Mouse (Mus musculus) embryonic fibroblast, embryonic 13.5 days (primary cell): ENCODE results near the gene B230217C12Rik. TPM values are rescaled to one million over a fixed set of nuclear protein-coding genes. Genes with fewer than 3 reads are reported as not detected.

ENCODE experiments used
- H3K27ac ChIP-seq: 2 replicates; pipeline ENCODE4 v1.5.1; 2012; ENCODE audit warnings: low read length, control low read depth, inconsistent platforms; ENCODE audit not compliant: insufficient read depth
- H3K4me1 ChIP-seq: 2 replicates; pipeline ENCODE4 v1.6.1; 2011; ENCODE audit warnings: low read length; ENCODE audit not compliant: control insufficient read depth, insufficient read depth
- H3K4me3 ChIP-seq: 2 replicates; pipeline ENCODE4 v1.5.1; 2011; ENCODE audit warnings: mild to moderate bottlenecking, control low read depth, low read length; ENCODE audit not compliant: insufficient read depth
- CTCF ChIP-seq: IDR thresholded peaks from 2 replicates; pipeline ENCODE4 v1.5.1; 2011; ENCODE audit warnings: mild to moderate bottlenecking, control low read depth, low read length, moderate library complexity, borderline replicate concordance; ENCODE audit not compliant: insufficient read depth
- POLR2A ChIP-seq: IDR thresholded peaks from 2 replicates; pipeline ENCODE4 v1.6.1; 2011; ENCODE audit warnings: low read depth, mild to moderate bottlenecking, control low read depth, low read length, moderate library complexity
- polyA plus RNA-seq: library from polyadenylated mRNA; stranded (reverse); fragments of >200 nt; gene quantifications from 2 replicates; pipeline ENCODE4 v1.2.4, GENCODE M21; 2011; ENCODE audit warnings: low read depth; ENCODE audit not compliant: missing spikeins, insufficient read length

The B230217C12Rik gene
- polyA plus RNA-seq, 1 experiment, result 7.2 TPM

GRCm38 (mm10) chr11:97800691-97801408 lies 39.7 kb upstream of the B230217C12Rik start:
- Histone ChIP-seq H3K4me3 (peak overlapping the region; percentile 90), H3K27ac (peak overlapping the region; percentile 81), H3K4me1 (peaks cover 18% of the 10 kb centered on the region)
- no peak for TF ChIP-seq CTCF
- TF ChIP-seq POLR2A, result peak; percentile 56

DNA sequence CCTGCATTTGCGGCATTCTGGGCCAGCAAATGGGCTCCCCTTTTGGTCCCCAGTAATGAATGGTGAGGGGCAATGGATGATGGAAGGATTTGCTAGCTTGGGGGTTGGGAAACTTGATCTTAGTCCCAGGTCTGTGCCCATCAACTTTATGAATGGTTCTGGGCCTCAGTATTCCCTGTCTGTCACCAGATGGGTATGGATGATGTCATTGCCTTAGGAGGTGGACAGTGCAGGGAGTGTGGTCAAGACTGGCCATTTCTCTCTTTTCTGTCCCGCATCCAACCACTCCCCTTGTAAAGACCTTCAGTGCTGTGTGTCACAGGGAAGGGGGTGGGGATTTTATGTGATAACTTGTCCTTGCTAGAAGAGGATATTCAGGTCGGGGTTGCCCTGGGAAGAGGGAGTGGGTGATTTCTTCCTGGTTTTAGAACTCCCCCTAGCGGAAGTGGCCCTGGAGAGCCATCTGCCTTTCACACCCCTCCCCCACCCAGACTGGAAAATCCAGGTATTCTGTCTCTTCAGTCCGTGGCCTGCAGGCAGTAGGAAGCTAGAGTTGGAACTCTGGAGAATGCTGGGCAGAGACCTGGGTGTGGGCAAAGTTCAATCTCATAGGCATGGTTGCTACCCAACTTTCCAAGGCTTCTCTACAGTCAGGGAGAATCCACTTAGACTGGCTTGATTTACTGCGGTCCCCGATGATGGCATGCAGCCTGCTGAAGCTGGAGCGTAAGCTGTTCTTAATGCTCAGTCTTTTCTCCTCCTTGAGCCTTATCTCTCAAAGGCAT lies 39.0 kb upstream of the B230217C12Rik start:
- Histone ChIP-seq H3K27ac (peak overlapping the region; percentile 81), H3K4me3 (peak overlapping the region; percentile 90), H3K4me1 (peaks cover 23% of the 10 kb centered on the region)
- TF ChIP-seq CTCF (no peak), POLR2A (no peak)

- Histone ChIP-seq H3K4me1 (peaks cover 27% of the 10 kb centered on the region), H3K4me3 (peak overlapping the region; percentile 90), H3K27ac (peak overlapping the region; percentile 81)
- TF ChIP-seq CTCF, result no peak
- TF ChIP-seq POLR2A, result no peak
These were observed 38.4 kb upstream of the B230217C12Rik start for GRCm38 (mm10) chr11:97802194-97802470.

GRCm38 (mm10) chr11:97802495-97802894 lies 38.1 kb upstream of the B230217C12Rik start:
- Histone ChIP-seq H3K4me1 (peaks cover 30% of the 10 kb centered on the region), H3K4me3 (peak overlapping the region; percentile 90), H3K27ac (peak overlapping the region; percentile 81; the same call in 1 of the 2 replicates)
- TF ChIP-seq POLR2A, result no peak
- TF ChIP-seq CTCF, result no peak

DNA sequence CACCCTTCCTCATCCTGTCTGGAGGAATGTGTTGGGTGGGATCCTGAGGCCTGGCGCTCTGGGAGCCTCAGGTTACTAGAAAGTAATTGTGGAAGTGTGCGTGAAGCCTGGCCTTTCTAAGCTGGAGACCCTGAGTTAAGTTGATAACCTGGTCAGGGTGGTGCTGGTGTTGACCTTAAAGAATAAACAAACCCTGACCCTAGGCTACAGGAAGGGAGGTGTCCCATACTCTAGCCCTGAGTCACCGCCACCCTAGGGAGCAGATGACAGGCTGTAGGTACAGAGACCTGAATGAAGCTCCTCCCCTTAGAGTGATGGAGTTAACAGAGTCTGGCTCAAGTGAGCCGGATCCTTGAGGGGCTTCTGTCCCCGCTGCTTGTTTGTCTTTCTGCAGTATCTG lies 36.7 kb upstream of the B230217C12Rik start:
- peak overlapping the region; percentile 36; the same call in 1 of the 2 replicates for H3K27ac ChIP-seq
- H3K4me3 ChIP-seq, result no peak overlapping the region
- TF ChIP-seq CTCF (no peak), POLR2A (no peak)
- peaks cover 36% of the 10 kb centered on the region for H3K4me1 ChIP-seq

GRCm38 (mm10) chr11:97804841-97805661 lies 35.5 kb upstream of the B230217C12Rik start:
- Histone ChIP-seq H3K4me1 (peaks cover 47% of the 10 kb centered on the region), H3K4me3 (peak overlapping the region; percentile 1), H3K27ac (peak overlapping the region; percentile 96)
- TF ChIP-seq CTCF (no peak), POLR2A (no peak)

DNA sequence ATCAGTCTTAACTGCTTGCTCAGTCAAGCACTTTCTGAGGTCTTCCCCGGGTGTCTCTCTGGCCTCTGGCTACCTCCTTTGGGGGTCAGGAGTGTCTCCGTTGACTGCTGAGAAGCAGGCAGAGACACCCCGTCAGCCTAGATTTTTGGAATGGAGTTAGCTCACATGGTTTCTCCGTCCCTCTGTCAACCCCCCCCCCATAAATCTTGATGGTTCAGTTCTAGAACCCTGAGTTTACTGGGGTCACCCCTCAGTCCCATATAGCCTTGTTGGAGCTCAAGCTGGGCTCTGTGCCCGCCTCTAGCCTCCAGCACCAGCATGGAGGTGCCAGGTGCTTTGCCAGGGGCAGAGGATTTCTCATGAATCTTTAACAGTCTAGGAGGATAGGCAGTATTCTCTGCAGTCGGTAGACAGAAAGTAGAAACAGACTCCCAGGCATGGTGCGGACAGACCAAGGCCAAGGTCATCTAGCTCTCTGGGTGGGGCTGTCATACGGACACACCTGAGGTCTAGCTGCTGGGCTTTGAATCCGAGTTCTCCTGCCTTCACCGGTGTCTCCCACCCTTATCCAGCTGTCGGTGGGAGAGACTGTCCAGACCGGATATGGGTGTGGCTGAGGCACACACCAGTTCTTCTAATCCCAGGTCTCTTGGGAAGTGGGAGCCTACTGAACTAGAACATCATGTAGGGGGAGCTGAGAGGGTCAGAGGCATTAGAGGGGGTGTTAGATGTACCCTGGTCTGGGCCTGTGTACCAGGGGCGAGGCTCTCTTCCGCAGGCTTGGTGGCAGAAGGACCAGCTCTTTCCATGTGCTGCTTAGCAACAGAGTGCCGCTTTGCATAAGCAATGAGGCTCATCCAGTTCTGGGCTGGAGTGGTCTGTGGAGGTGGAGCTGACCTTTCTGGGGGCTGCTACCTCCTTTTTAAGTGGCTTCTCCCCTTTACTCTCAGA lies 34.6 kb upstream of the B230217C12Rik start:
- Histone ChIP-seq H3K4me3 (no peak overlapping the region), H3K27ac (peak overlapping the region; percentile 79), H3K4me1 (peaks cover 52% of the 10 kb centered on the region)
- TF ChIP-seq POLR2A, result no peak
- TF ChIP-seq CTCF, result no peak

GRCm38 (mm10) chr11:97806613-97806964 lies 34.0 kb upstream of the B230217C12Rik start:
- Histone ChIP-seq H3K27ac (peak overlapping the region; percentile 79), H3K4me3 (no peak overlapping the region), H3K4me1 (peaks cover 52% of the 10 kb centered on the region)
- no peak for TF ChIP-seq CTCF
- no peak for TF ChIP-seq POLR2A

DNA sequence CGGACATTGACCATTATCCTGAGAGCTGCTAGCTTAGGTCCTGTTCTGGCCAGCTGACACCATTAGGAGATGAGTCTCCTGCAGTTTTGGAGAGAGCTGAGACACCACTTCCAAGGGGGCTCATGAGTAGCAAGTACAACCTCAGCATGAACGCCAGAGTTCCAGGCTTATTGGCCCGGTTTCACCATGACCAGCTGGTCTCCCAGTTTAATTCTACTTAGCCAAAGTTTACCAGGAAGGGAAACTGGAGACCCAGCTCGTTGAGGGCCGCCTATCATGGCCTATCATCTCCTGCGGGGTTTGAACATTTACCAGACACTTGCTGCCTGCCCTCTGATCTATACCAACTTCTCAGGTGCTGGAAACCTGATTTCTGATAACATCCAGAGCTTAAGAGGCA lies 33.0 kb upstream of the B230217C12Rik start:
- peak overlapping the region; percentile 60 for H3K27ac ChIP-seq

More for the DNA sequence above, 33.0 kb upstream of the B230217C12Rik start:
- Histone ChIP-seq H3K4me3 (no peak overlapping the region), H3K4me1 (peaks cover 52% of the 10 kb centered on the region)
- TF ChIP-seq POLR2A (no peak), CTCF (no peak)
